In genomic region chr17:47593854-47594182, GRCm38 (mm10) we compare ENCODE assay signal across 8 mouse cellular contexts. TPM values are rescaled to one million over a fixed set of nuclear protein-coding genes. Genes with fewer than 3 reads are reported as not detected.
A peak's percentile ranks its signal among the peaks of the same experiment; 100 is the strongest.
DNase-seq lines count a peak whose midpoint lies in the region; ATAC-seq and TF ChIP-seq lines count a peak whose summit lies in the region.

No protein-coding gene starts in this region.

- TF ChIP-seq EP300 in stomach, postnatal 0 days (optimal IDR thresholded peaks at IDR 0.05) = no peak

- H3K36me3 ChIP-seq in erythroblast, embryonic 14.5 days (ENCODE audit: control insufficient read depth) = peaks cover 50% of the 10 kb centered on the region
- H3K36me3 ChIP-seq in liver, embryonic 11.5 days (ENCODE audit: control insufficient read depth, insufficient read depth, low read length) = peaks cover 20% of the 10 kb centered on the region
- peaks cover 4% of the 10 kb centered on the region; the same call in 1 of the 2 replicates for H3K36me3 ChIP-seq in stomach, postnatal 0 days (ENCODE audit: control insufficient read depth, insufficient read depth, low read length)

- H3K4me2 ChIP-seq in liver, embryonic 11.5 days = peak overlapping the region; percentile 95
- H3K4me2 ChIP-seq in stomach, postnatal 0 days (replicated peaks; ENCODE audit: low read depth) = peak overlapping the region; percentile 87

- H3K27ac ChIP-seq in liver, embryonic 11.5 days (ENCODE audit: low read depth, low read length) = peak overlapping the region; percentile 99
- peak overlapping the region; percentile 95 for H3K27ac ChIP-seq in stomach, postnatal 0 days (replicated peaks)

- no peaks in the 10 kb centered on the region for H3K9me3 ChIP-seq in erythroblast, embryonic 14.5 days (ENCODE audit: control insufficient read depth, low read length)
- no peaks in the 10 kb centered on the region for H3K9me3 ChIP-seq in liver, embryonic 11.5 days (ENCODE audit: control insufficient read depth, low read length)
- no peaks in the 10 kb centered on the region for H3K9me3 ChIP-seq in stomach, postnatal 0 days (ENCODE audit: control insufficient read depth, low read length)

- H3K27me3 ChIP-seq in erythroblast, embryonic 14.5 days (ENCODE audit: control insufficient read depth) = no peaks in the 10 kb centered on the region
- H3K27me3 ChIP-seq in liver, embryonic 11.5 days (replicated peaks; ENCODE audit: control insufficient read depth, insufficient read depth, low read length) = no peaks in the 10 kb centered on the region
- H3K27me3 ChIP-seq in stomach, postnatal 0 days (ENCODE audit: control insufficient read depth, insufficient read depth, low read length) = no peaks in the 10 kb centered on the region

- peak overlapping the region; percentile 100 for H3K4me3 ChIP-seq in erythroblast, embryonic 14.5 days (replicated peaks)
- peak overlapping the region; percentile 87 for H3K4me3 ChIP-seq in liver, embryonic 11.5 days (ENCODE audit: low read depth, low read length)
- peak overlapping the region; percentile 79 for H3K4me3 ChIP-seq in stomach, postnatal 0 days (ENCODE audit: low read depth, low read length)

- DNase-seq in urinary bladder, adult 2 months (ENCODE audit: low spot score) = peak; percentile 36
- DNase-seq in urinary bladder, adult 18-20 months (ENCODE audit: low spot score in 2 of 2) = no peak
- DNase-seq in liver, embryonic 11.5 days (ENCODE audit: low spot score) = no peak
- DNase-seq in stomach, postnatal 0 days (ENCODE audit: low spot score) = no peak
- no peak for DNase-seq in left cerebral cortex, adult 18-20 months (ENCODE audit: low spot score in 2 of 2)

- peak overlapping the region; percentile 96 for H3K9ac ChIP-seq in liver, embryonic 11.5 days (ENCODE audit: low read depth, low read length)
- peak overlapping the region; percentile 83 for H3K9ac ChIP-seq in stomach, postnatal 0 days (ENCODE audit: low read length)

- ATAC-seq in erythroblast, adult 5-6 weeks (replicated peaks; ENCODE audit: low FRiP score, poor library complexity, severe bottlenecking) = no peak
- no peak for ATAC-seq in liver, embryonic 11.5 days (replicated peaks; ENCODE audit: low FRiP score)
- ATAC-seq in stomach, postnatal 0 days (ENCODE audit: low FRiP score, low TSS enrichment) = no peak
- no peak for ATAC-seq in inflammation-experienced regulatory T-cells, adult 6 months

- 0% methylated on average over 13 of the region's 13 CpGs for WGBS in liver, embryonic 11.5 days
- 0% methylated on average over 13 of the region's 13 CpGs for WGBS in stomach, postnatal 0 days

- peaks cover 77% of the 10 kb centered on the region for H3K4me1 ChIP-seq in erythroblast, embryonic 14.5 days (ENCODE audit: control insufficient read depth)
- H3K4me1 ChIP-seq in liver, embryonic 11.5 days (replicated peaks; ENCODE audit: control insufficient read depth, insufficient read depth, low read length) = peaks cover 51% of the 10 kb centered on the region
- H3K4me1 ChIP-seq in stomach, postnatal 0 days (replicated peaks; ENCODE audit: control insufficient read depth, insufficient read depth) = peaks cover 14% of the 10 kb centered on the region; the same call in 1 of the 2 replicates

- TF ChIP-seq CTCF in stomach, postnatal 0 days (IDR thresholded peaks at IDR 0.05; ENCODE audit: low read depth) = no peak

RNA-seq across cellular contexts. Expression of gene Bysl, which starts 17.5 kb away (rescaled TPM):
- polyA plus RNA-seq in erythroblast, embryonic 14.5 days (2012) = 2.8 and 3.4 TPM in 2 replicates
- total RNA-seq in erythroblast, adult 5-6 weeks (2015; ENCODE audit: low replicate concordance) = 1.2 and 2.1 TPM in 2 replicates
- 3.2 and 4.3 TPM in 2 replicates for total RNA-seq in erythroblast, adult 5-6 weeks (2017; ENCODE audit: low replicate concordance)
- polyA plus RNA-seq in urinary bladder, adult 2 months (2012; rRNA removed) = 15.3 and 15.5 TPM in 2 replicates
- polyA plus RNA-seq in liver, embryonic 11.5 days (2014; fragmentation: Nextera tagmentation; extraction: Ambion mirVana) = 43.1 and 45.9 TPM in 2 replicates
- 13.4 and 13.6 TPM in 2 replicates for polyA plus RNA-seq in stomach, postnatal 0 days (2015; fragmentation: Nextera tagmentation; extraction: Ambion mirVana)
- polyA plus RNA-seq in inflammation-experienced regulatory T-cells, adult 6 months (2017; shearing (Covaris generic)) = 10 to 100 TPM in 2 of 3 experiments, 1 to 10 TPM in 1; 9.1 to 12.3 (median 11.6) TPM
- total RNA-seq in left cerebral cortex, adult 18-20 months (2021) = 10 to 100 TPM; 18.3 to 18.7 TPM

RNA-seq across cellular contexts. Expression of gene Med20, which starts 17.6 kb away (rescaled TPM):
- 0.43 and 0.45 TPM in 2 replicates for polyA plus RNA-seq in erythroblast, embryonic 14.5 days (2012)
- total RNA-seq in erythroblast, adult 5-6 weeks (2015; ENCODE audit: low replicate concordance) = 10.4 and 19.9 TPM in 2 replicates
- 48.5 and 68.2 TPM in 2 replicates for total RNA-seq in erythroblast, adult 5-6 weeks (2017; ENCODE audit: low replicate concordance)
- polyA plus RNA-seq in urinary bladder, adult 2 months (2012; rRNA removed) = 33.7 and 48.5 TPM in 2 replicates
- polyA plus RNA-seq in liver, embryonic 11.5 days (2014; fragmentation: Nextera tagmentation; extraction: Ambion mirVana) = 48.9 and 53.3 TPM in 2 replicates
- 23.8 and 25.1 TPM in 2 replicates for polyA plus RNA-seq in stomach, postnatal 0 days (2015; fragmentation: Nextera tagmentation; extraction: Ambion mirVana)
- 10 to 100 TPM; 27.6 to 32.3 (median 28.1) TPM for polyA plus RNA-seq in inflammation-experienced regulatory T-cells, adult 6 months (2017; shearing (Covaris generic))
- total RNA-seq in left cerebral cortex, adult 18-20 months (2021) = 10 to 100 TPM; 33.0 to 33.5 TPM

RNA-seq across cellular contexts. Expression of gene Gm20517, which starts 17.6 kb away (rescaled TPM):
- polyA plus RNA-seq in erythroblast, embryonic 14.5 days (2012) = 0.29 and 0.65 TPM in 2 replicates
- 2.5 and 4.8 TPM in 2 replicates for total RNA-seq in erythroblast, adult 5-6 weeks (2015; ENCODE audit: low replicate concordance)
- 6.3 and 16.2 TPM in 2 replicates for total RNA-seq in erythroblast, adult 5-6 weeks (2017; ENCODE audit: low replicate concordance)
- polyA plus RNA-seq in urinary bladder, adult 2 months (2012; rRNA removed) = 0.76 and 0.96 TPM in 2 replicates
- 1.5 and 2.5 TPM in 2 replicates for polyA plus RNA-seq in liver, embryonic 11.5 days (2014; fragmentation: Nextera tagmentation; extraction: Ambion mirVana)
- polyA plus RNA-seq in stomach, postnatal 0 days (2015; fragmentation: Nextera tagmentation; extraction: Ambion mirVana) = 1.1 and 1.5 TPM in 2 replicates
- polyA plus RNA-seq in inflammation-experienced regulatory T-cells, adult 6 months (2017; shearing (Covaris generic)) = under 1 TPM in 2 of 3 experiments, not detected in 1; 0.68 to 0.79 TPM
- total RNA-seq in left cerebral cortex, adult 18-20 months (2021) = 1 to 10 TPM; 3.3 to 8.3 TPM

RNA-seq across cellular contexts. Expression of gene Usp49, which starts 36.7 kb away (rescaled TPM):
- polyA plus RNA-seq in erythroblast, embryonic 14.5 days (2012) = 2.2 and 2.4 TPM in 2 replicates
- 7.3 and 36.5 TPM in 2 replicates for total RNA-seq in erythroblast, adult 5-6 weeks (2015; ENCODE audit: low replicate concordance)
- 14.8 and 27.6 TPM in 2 replicates for total RNA-seq in erythroblast, adult 5-6 weeks (2017; ENCODE audit: low replicate concordance)
- polyA plus RNA-seq in urinary bladder, adult 2 months (2012; rRNA removed) = 6.5 and 7.6 TPM in 2 replicates
- 4.1 and 4.8 TPM in 2 replicates for polyA plus RNA-seq in liver, embryonic 11.5 days (2014; fragmentation: Nextera tagmentation; extraction: Ambion mirVana)
- 1.9 and 2.1 TPM in 2 replicates for polyA plus RNA-seq in stomach, postnatal 0 days (2015; fragmentation: Nextera tagmentation; extraction: Ambion mirVana)
- under 1 TPM; 0.58 to 0.97 (median 0.70) TPM for polyA plus RNA-seq in inflammation-experienced regulatory T-cells, adult 6 months (2017; shearing (Covaris generic))
- 10 to 100 TPM in 1 of 2 experiments, 1 to 10 TPM in 1; 8.0 to 11.3 TPM for total RNA-seq in left cerebral cortex, adult 18-20 months (2021)

Comparison
In these comparisons a context has a peak if more than half of its experiments do, and no peak if none do; other contexts are left out.
1. RNA of gene Med20, which starts 17.6 kb away (polyA plus RNA-seq): 48.9 to 53.3 TPM in liver, embryonic 11.5 days, 33.7 to 48.5 TPM in urinary bladder, adult 2 months, 27.6 to 32.3 TPM in inflammation-experienced regulatory T-cells, adult 6 months and 23.8 to 25.1 TPM in stomach, postnatal 0 days; 0.43 to 0.45 TPM in erythroblast, embryonic 14.5 days; every median in the first group is over 10 times any median in the second.
2. Peak in every context shown above with its lines, with median percentiles within 50 percentile points of each other: H3K4me3 ChIP-seq.